Mouse (Mus musculus) brown adipose tissue, adult 24 weeks (tissue): ENCODE results near the gene Furin. TPM values are rescaled to one million over a fixed set of nuclear protein-coding genes. Genes with fewer than 3 reads are reported as not detected.
A peak's percentile ranks its signal among the peaks of the same experiment; 100 is the strongest.

Source experiments
- H3K27ac ChIP-seq: fragments of 200-500 bp; replicated peaks from 2 replicates; pipeline ENCODE4 v1.5.1; 2012; ENCODE audit warnings: low read depth, mild to moderate bottlenecking, low read length
- H3K4me1 ChIP-seq: fragments of 200-500 bp; 2 replicates; pipeline ENCODE4 v1.6.1; 2012; ENCODE audit warnings: low read length, mixed read lengths; ENCODE audit not compliant: control insufficient read depth, insufficient read depth, insufficient read length
- H3K4me3 ChIP-seq: fragments of 200-500 bp; 2 replicates; pipeline ENCODE4 v1.5.1; 2012; ENCODE audit warnings: low read depth, mild to moderate bottlenecking, low read length, moderate library complexity; ENCODE audit not compliant: insufficient read depth
- polyA plus RNA-seq: library from polyadenylated mRNA; stranded (reverse); fragments of >200 nt; gene quantifications from 2 replicates; pipeline ENCODE4 v1.2.4, GENCODE M21; 2012; ENCODE audit not compliant: missing spikeins, insufficient read depth, insufficient read length

Furin gene
- polyA plus RNA-seq, 1 experiment = 50.2 TPM

DNA sequence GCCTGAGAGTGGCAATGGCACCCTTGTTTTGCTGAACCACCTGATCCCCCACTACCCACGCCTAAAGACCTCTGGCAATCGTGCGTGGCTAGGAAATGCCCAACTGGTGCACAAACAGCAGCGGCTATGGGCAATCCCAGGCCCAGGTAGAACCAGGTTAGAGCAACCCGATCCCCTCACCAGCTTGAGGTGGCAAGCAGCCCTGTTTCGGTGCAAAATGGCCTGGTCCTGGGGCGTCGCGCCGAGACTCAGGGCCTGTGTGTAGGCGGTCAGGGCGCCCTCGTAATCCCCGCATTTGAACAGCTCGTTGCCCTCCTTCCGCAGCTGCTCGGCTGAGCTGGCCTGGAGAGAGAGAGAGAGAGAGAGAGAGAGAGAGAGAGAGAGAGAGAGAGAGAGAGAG lies 65.9 kb downstream of the Furin start:
- Histone ChIP-seq H3K4me1 (peaks cover 8% of the 10 kb centered on the region), H3K4me3 (peak overlapping the region; percentile 91), H3K27ac (no peak overlapping the region)

Other genes with a start within 250 kb of the Furin start
- gene Sema4b, start 218.6 kb downstream of the Furin start, polyA plus RNA-seq = 13.1 and 15.1 TPM in 2 replicates
- 56.7 and 63.4 TPM in 2 replicates for gene Cib1, start 172.6 kb downstream of the Furin start, polyA plus RNA-seq
- 0.71 and 2.9 TPM in 2 replicates for gene Gdpgp1, start 172.6 kb downstream of the Furin start, polyA plus RNA-seq
- gene Ttll13, start 159.1 kb downstream of the Furin start, polyA plus RNA-seq = not detected in 2 replicates
- gene Ngrn, start 144.2 kb downstream of the Furin start, polyA plus RNA-seq = 26.1 and 27.5 TPM in 2 replicates
- 4.1 and 6.4 TPM in 2 replicates for gene Vps33b, start 135.8 kb downstream of the Furin start, polyA plus RNA-seq
- 1.3 TPM in 1 of 2 replicates, not detected in the other for gene Prc1, start 111.0 kb downstream of the Furin start, polyA plus RNA-seq
- 3.7 and 7.2 TPM in 2 replicates for gene Rccd1, start 81.0 kb downstream of the Furin start, polyA plus RNA-seq
- gene Unc45a, start 64.4 kb downstream of the Furin start, polyA plus RNA-seq = 12.8 and 19.7 TPM in 2 replicates
- 35.2 and 35.6 TPM in 2 replicates for gene Hddc3, start 62.3 kb downstream of the Furin start, polyA plus RNA-seq
- gene Man2a2, start 34.1 kb downstream of the Furin start, polyA plus RNA-seq = 56.3 and 65.8 TPM in 2 replicates
- 5.6 and 5.8 TPM in 2 replicates for gene Fes, start 17.5 kb downstream of the Furin start, polyA plus RNA-seq
- 1.2 and 2.1 TPM in 2 replicates for gene Blm, start 129.7 kb upstream of the Furin start, polyA plus RNA-seq